Mouse (Mus musculus) lung, postnatal 0 days (tissue): Measurements from ENCODE around the gene Cgnl1. TPM values are rescaled to one million over a fixed set of nuclear protein-coding genes. Genes with fewer than 3 reads are reported as not detected.

Experiments used
- ATAC-seq: fragments of 200-750 bp; cut with Nextera tagmentation; 2 replicates; pipeline ENCODE4 v1.8.0; 2017; ENCODE audit warnings: moderate library complexity
- DNase-seq: peaks from one replicate; pipeline ENCODE4 v3.0.0-alpha.2; 2016; ENCODE audit warnings: low spot score
- H3K27ac ChIP-seq: fragments of 300-500 bp; sonication (generic); 2 replicates; pipeline ENCODE4 v1.5.1; 2014; ENCODE audit warnings: antibody characterized with exemption, mild to moderate bottlenecking, low read length, mixed read lengths
- H3K27me3 ChIP-seq: fragments of 300-500 bp; sonication (generic); replicated peaks from 2 replicates; pipeline ENCODE4 v1.6.1; 2014; ENCODE audit warnings: low read length, mixed read lengths; ENCODE audit not compliant: insufficient read depth
- H3K36me3 ChIP-seq: fragments of 300-500 bp; sonication (generic); 2 replicates; pipeline ENCODE4 v1.6.1; 2014; ENCODE audit warnings: low read length, mixed read lengths; ENCODE audit not compliant: insufficient read depth
- H3K4me1 ChIP-seq: fragments of 300-500 bp; sonication (generic); 2 replicates; pipeline ENCODE4 v1.6.1; 2014; ENCODE audit warnings: antibody characterized with exemption, low read depth, low read length, mixed read lengths; ENCODE audit not compliant: insufficient read depth
- H3K4me2 ChIP-seq: fragments of 300-500 bp; sonication (generic); replicated peaks from 2 replicates; pipeline ENCODE4 v1.6.1; 2014; ENCODE audit warnings: low read depth, mild to moderate bottlenecking, low read length, moderate library complexity, mixed read lengths
- H3K4me3 ChIP-seq: fragments of 300-500 bp; sonication (generic); 2 replicates; pipeline ENCODE4 v1.5.1; 2014; ENCODE audit warnings: low read depth, low read length
- H3K9ac ChIP-seq: fragments of 300-500 bp; sonication (generic); replicated peaks from 2 replicates; pipeline ENCODE4 v1.6.1; 2014; ENCODE audit warnings: low read depth, mild to moderate bottlenecking
- H3K9me3 ChIP-seq: fragments of 300-500 bp; sonication (generic); 2 replicates; pipeline ENCODE4 v1.6.1; 2016; ENCODE audit warnings: low read length, mixed read lengths
- CTCF ChIP-seq: IDR thresholded peaks from 2 replicates; pipeline ENCODE4 v1.5.1; 2016; ENCODE audit warnings: antibody characterized with exemption, mild to moderate bottlenecking
- EP300 ChIP-seq: IDR thresholded peaks from 2 replicates; pipeline ENCODE4 v1.6.1; 2016; ENCODE audit warnings: antibody characterized with exemption, mild to moderate bottlenecking, control low read depth
- WGBS: fragments of 180-500 bp; shearing (Covaris S2); extraction: QIAGEN DNeasy Blood & Tissue Kit; methylation state at CpG from one replicate; pipeline ENCODE4 v1.1.7; 2014; 5-methylcytosine and 5-hydroxymethylcytosine counted together
- polyA plus RNA-seq: library from polyadenylated mRNA; unstranded; fragments of >200 nt; fragmentation: Nextera tagmentation; extraction: Ambion mirVana; gene quantifications from 2 replicates; pipeline ENCODE4 v1.2.1, GENCODE M21; 2015

Cgnl1 gene
- polyA plus RNA-seq, 1 experiment from 2014 or later = 26.1 TPM

- 45% methylated on average over 7 of the region's 7 CpGs for WGBS
- H3K9ac ChIP-seq = no peak overlapping the region
- H3K9me3 ChIP-seq = no peaks in the 10 kb centered on the region
- H3K27me3 ChIP-seq = no peaks in the 10 kb centered on the region
- no peaks in the 10 kb centered on the region for H3K36me3 ChIP-seq
- ATAC-seq (0 out of 2 replicates have a peak, but pooled peaks have one; percentile 30), DNase-seq (peak; percentile 15)
- peak overlapping the region; percentile 27; the same call in 1 of the 2 replicates for H3K27ac ChIP-seq
- no peaks in the 10 kb centered on the region for H3K4me1 ChIP-seq
- no peak overlapping the region for H3K4me2 ChIP-seq
- no peak overlapping the region for H3K4me3 ChIP-seq
- TF ChIP-seq EP300 = peak; percentile 52; the same call in 1 of the 2 replicates
- no peak for TF ChIP-seq CTCF
Observed at GRCm38 (mm10) chr9:71578896-71579564, 192.4 kb downstream of the Cgnl1 start.

Other genes with a start within 250 kb of the Cgnl1 start
- gene Myzap, start 179.2 kb downstream of the Cgnl1 start, polyA plus RNA-seq = 126 and 136 TPM in 2 replicates